ENCODE assay signal across 17 mouse cellular contexts in genomic region chr11:110374036-110374435, GRCm38 (mm10). TPM values are rescaled to one million over a fixed set of nuclear protein-coding genes. Genes with fewer than 3 reads are reported as not detected.
DNase-seq lines count a peak whose midpoint lies in the region; ATAC-seq and TF ChIP-seq lines count a peak whose summit lies in the region.
"Had no signal": no experiment of that assay in that cellular context is flagged by ENCODE, and none has a peak within 500 bp of the region (broad histone marks: within the 10 kb centered on the region; RNA-seq: fewer than 3 reads in every experiment).

No protein-coding gene starts in this region.

- H3K4me1 ChIP-seq in forebrain, postnatal 0 days (ENCODE audit: insufficient read depth), result no peaks in the 10 kb centered on the region
- no peaks in the 10 kb centered on the region for H3K4me1 ChIP-seq in forebrain, embryonic 13.5 days
- H3K4me1 ChIP-seq in limb, embryonic 10.5 days, result peaks cover 11% of the 10 kb centered on the region
- H3K4me1 ChIP-seq: heart, embryonic 12.5 days had no signal

- no peaks in the 10 kb centered on the region for H3K9me3 ChIP-seq in forebrain, postnatal 0 days (ENCODE audit: low read length)
- no peaks in the 10 kb centered on the region for H3K9me3 ChIP-seq in forebrain, embryonic 13.5 days (replicated peaks)
- H3K9me3 ChIP-seq in limb, embryonic 10.5 days (replicated peaks), result no peaks in the 10 kb centered on the region
- H3K9me3 ChIP-seq: embryonic facial prominence, embryonic 13.5 days; forebrain, embryonic 12.5 days; heart, embryonic 12.5 days; hindbrain, embryonic 10.5 days had no signal

- no peak for TF ChIP-seq CTCF in forebrain, postnatal 0 days (IDR thresholded peaks at IDR 0.05; ENCODE audit: low read depth)

- H3K4me2 ChIP-seq in forebrain, postnatal 0 days (ENCODE audit: low read depth), result no peak overlapping the region
- H3K4me2 ChIP-seq in forebrain, embryonic 13.5 days, result no peak overlapping the region
- H3K4me2 ChIP-seq: embryonic facial prominence, embryonic 13.5 days; forebrain, embryonic 12.5 days; heart, embryonic 12.5 days had no signal

- no peak overlapping the region for H3K27ac ChIP-seq in forebrain, postnatal 0 days (ENCODE audit: low read depth, low read length)
- no peak overlapping the region for H3K27ac ChIP-seq in forebrain, embryonic 13.5 days
- H3K27ac ChIP-seq in limb, embryonic 10.5 days, result no peak overlapping the region
- H3K27ac ChIP-seq: embryonic facial prominence, embryonic 13.5 days; forebrain, embryonic 12.5 days; gastrocnemius, adult 2 months; hindbrain, embryonic 10.5 days had no signal

- no peak for ATAC-seq in forebrain, postnatal 0 days
- no peak for ATAC-seq in forebrain, embryonic 13.5 days

- DNase-seq in forebrain, postnatal 0 days, result peak; percentile 17
- peak; percentile 35 for DNase-seq in right cerebral cortex, adult 18-20 months
- no peak for DNase-seq in right cerebral cortex, postnatal 36 days (ENCODE audit: low spot score in 2 of 2)
- DNase-seq in layer of hippocampus, adult 8-10 months (ENCODE audit: low spot score in 2 of 2), result peak; percentile 47 to 69
- DNase-seq in limb, embryonic 10.5 days (ENCODE audit: low spot score), result no peak
- no peak for DNase-seq in thymus, postnatal 4 days
- DNase-seq: adrenal gland, postnatal 14 days; cerebellum, adult 18-20 months; cerebellum, adult 9-11 months; cerebellum, postnatal 36 days; gastrocnemius, adult 2 months; gastrocnemius, postnatal 25 days had no signal

- WGBS in forebrain, postnatal 0 days, result 71% methylated on average over 9 of the region's 9 CpGs
- WGBS in forebrain, embryonic 13.5 days, result 84% methylated on average over 9 of the region's 9 CpGs
- WGBS in limb, embryonic 10.5 days, result 91% methylated on average over 9 of the region's 9 CpGs

- no peaks in the 10 kb centered on the region for H3K36me3 ChIP-seq in forebrain, postnatal 0 days (ENCODE audit: insufficient read depth)
- H3K36me3 ChIP-seq in forebrain, embryonic 13.5 days (ENCODE audit: poor library complexity, severe bottlenecking), result no peaks in the 10 kb centered on the region
- no peaks in the 10 kb centered on the region for H3K36me3 ChIP-seq in limb, embryonic 10.5 days
- H3K36me3 ChIP-seq: embryonic facial prominence, embryonic 13.5 days; forebrain, embryonic 12.5 days; heart, embryonic 12.5 days; hindbrain, embryonic 10.5 days had no signal

- no peak overlapping the region for H3K9ac ChIP-seq in forebrain, postnatal 0 days
- no peak overlapping the region for H3K9ac ChIP-seq in forebrain, embryonic 13.5 days
- H3K9ac ChIP-seq: embryonic facial prominence, embryonic 13.5 days; forebrain, embryonic 12.5 days; heart, embryonic 12.5 days had no signal

- no peak overlapping the region for H3K4me3 ChIP-seq in forebrain, postnatal 0 days (ENCODE audit: low read depth, low read length)
- H3K4me3 ChIP-seq in forebrain, embryonic 13.5 days, result no peak overlapping the region
- H3K4me3 ChIP-seq in limb, embryonic 10.5 days, result no peak overlapping the region
- H3K4me3 ChIP-seq: embryonic facial prominence, embryonic 13.5 days; forebrain, embryonic 12.5 days; gastrocnemius, adult 2 months; heart, embryonic 12.5 days; hindbrain, embryonic 10.5 days had no signal

- no peaks in the 10 kb centered on the region for H3K27me3 ChIP-seq in forebrain, postnatal 0 days (ENCODE audit: insufficient read depth, low read length)
- H3K27me3 ChIP-seq in forebrain, embryonic 13.5 days, result no peaks in the 10 kb centered on the region; the same call in 1 of the 2 replicates
- no peaks in the 10 kb centered on the region for H3K27me3 ChIP-seq in limb, embryonic 10.5 days (ENCODE audit: low read depth, poor library complexity, severe bottlenecking)
- H3K27me3 ChIP-seq: embryonic facial prominence, embryonic 13.5 days; forebrain, embryonic 12.5 days; heart, embryonic 12.5 days had no signal

RNA-seq across cellular contexts. Expression of gene Map2k6, which starts 24.9 kb away (rescaled TPM):
- total RNA-seq in forebrain, postnatal 0 days (2014; rRNA removed), result 25.5 and 25.9 TPM in 2 replicates
- 19.2 and 21.3 TPM in 2 replicates for polyA plus RNA-seq in forebrain, postnatal 0 days (2015; fragmentation: Nextera tagmentation; extraction: Ambion mirVana)
- 39.9 and 44.7 TPM in 2 replicates for polyA plus RNA-seq in forebrain, embryonic 13.5 days (2015; fragmentation: Nextera tagmentation; extraction: Ambion mirVana)
- 10 to 100 TPM; 28.0 to 37.1 (median 32.3) TPM for total RNA-seq in layer of hippocampus, adult 8-10 months (2022)
- 46.6 and 49.1 TPM in 2 replicates for polyA plus RNA-seq in limb, embryonic 10.5 days (2016; fragmentation: Nextera tagmentation; extraction: Ambion mirVana)

RNA-seq across cellular contexts. Expression of gene Abca5, which starts 36.5 kb away (rescaled TPM):
- 17.2 and 23.9 TPM in 2 replicates for total RNA-seq in forebrain, postnatal 0 days (2014; rRNA removed)
- polyA plus RNA-seq in forebrain, postnatal 0 days (2015; fragmentation: Nextera tagmentation; extraction: Ambion mirVana), result 7.3 and 8.3 TPM in 2 replicates
- polyA plus RNA-seq in forebrain, embryonic 13.5 days (2015; fragmentation: Nextera tagmentation; extraction: Ambion mirVana), result 4.8 and 5.7 TPM in 2 replicates
- 10 to 100 TPM; 35.1 to 50.5 (median 39.3) TPM for total RNA-seq in layer of hippocampus, adult 8-10 months (2022)
- polyA plus RNA-seq in limb, embryonic 10.5 days (2016; fragmentation: Nextera tagmentation; extraction: Ambion mirVana), result 2.2 and 2.9 TPM in 2 replicates

Comparison
In these comparisons a context has a peak if more than half of its experiments do, and no peak if none do; other contexts are left out.
1. DNase-seq: peak in forebrain, postnatal 0 days (single experiment), right cerebral cortex, adult 18-20 months (single experiment) and layer of hippocampus, adult 8-10 months (2 of 2); none in right cerebral cortex, postnatal 36 days (0 of 2), limb, embryonic 10.5 days (single experiment) and thymus, postnatal 4 days (single experiment).